Mouse (Mus musculus): ENCODE data around the gene Hcfc1r1. TPM values are rescaled to one million over a fixed set of nuclear protein-coding genes. Genes with fewer than 3 reads are reported as not detected.

The Hcfc1r1 gene
- polyA plus RNA-seq (2015; fragmentation: Nextera tagmentation; extraction: Ambion mirVana) = 84.9 and 90.9 TPM in 2 replicates

DNA sequence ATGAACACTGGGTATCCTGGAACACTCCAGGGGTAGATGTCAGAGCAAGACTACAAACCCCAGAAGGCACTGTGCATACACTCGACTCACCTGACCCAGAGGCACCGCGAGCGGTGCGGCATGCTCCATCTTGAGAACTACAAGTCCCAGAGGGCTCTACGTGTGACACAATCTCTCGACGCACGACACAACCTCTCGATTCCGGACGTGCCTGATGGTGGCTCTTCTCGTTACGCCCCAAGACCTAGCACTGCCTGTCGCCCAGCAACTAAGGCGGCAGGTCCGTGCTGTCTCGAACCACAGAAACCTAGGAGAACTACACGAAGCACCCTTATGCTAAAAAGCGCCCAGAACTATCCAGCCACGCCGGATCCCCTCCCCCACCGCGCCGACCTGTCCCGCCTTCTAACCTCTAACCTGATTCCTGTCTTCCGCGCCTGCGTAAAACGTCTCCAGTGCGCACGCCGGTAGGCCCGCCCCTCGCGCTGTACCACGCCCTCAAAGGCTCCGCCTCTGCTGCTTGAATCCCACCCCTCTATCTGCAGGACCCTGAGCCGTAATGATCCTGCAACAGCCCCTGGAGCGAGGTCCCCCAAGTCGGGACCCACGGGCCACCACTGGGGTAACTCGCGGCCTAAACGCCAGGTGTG is at the start of gene Hcfc1r1, which contains the start of gene Thoc6:
TSS of gene Hcfc1r1 (plus strand) at position 173 of the 650 bp plus-strand sequence.
TSS of gene Thoc6 (minus strand) at position 459 of the 650 bp plus-strand sequence.
- peaks cover 15% of the 10 kb centered on the region for H3K36me3 ChIP-seq
- peak; percentile 96 for ATAC-seq
- H3K9me3 ChIP-seq = no peaks in the 10 kb centered on the region
- peaks cover 41% of the 10 kb centered on the region for H3K27me3 ChIP-seq
- H3K4me1 ChIP-seq (replicated peaks) = peaks cover 40% of the 10 kb centered on the region
- H3K9ac ChIP-seq (replicated peaks) = peak within 1 kb of the TSS; percentile 72
- H3K4me2 ChIP-seq (replicated peaks) = peak within 1 kb of the TSS; percentile 73
- WGBS = under 1% methylated on average over 45 of the region's 45 CpGs
- H3K27ac ChIP-seq = peak within 1 kb of the TSS; percentile 77; the same call in 1 of the 2 replicates
- peak within 1 kb of the TSS; percentile 63 for H3K4me3 ChIP-seq (replicated peaks)

DNA sequence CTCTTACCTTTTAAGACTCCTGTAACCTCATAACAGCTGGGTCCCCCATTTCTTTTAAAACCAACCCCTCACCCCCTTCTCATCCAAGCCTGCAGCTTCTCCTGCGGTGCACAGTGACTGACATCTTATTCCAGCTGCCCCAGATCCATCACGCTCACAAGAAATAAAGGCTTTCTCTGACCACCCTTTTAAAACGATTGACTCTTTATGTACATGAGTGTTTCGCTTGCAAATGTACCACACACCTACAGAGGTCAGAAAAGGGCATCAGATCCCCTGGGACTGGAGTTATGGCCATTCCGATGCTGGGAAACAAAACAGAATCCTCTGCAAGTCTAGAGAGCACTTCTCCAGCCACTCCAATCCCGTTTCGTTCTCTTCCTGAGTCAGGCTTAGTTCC is 45.6 kb upstream of the Hcfc1r1 start:
- H3K27ac ChIP-seq = no peak overlapping the region
- H3K36me3 ChIP-seq = no peaks in the 10 kb centered on the region
- no peaks in the 10 kb centered on the region for H3K27me3 ChIP-seq
- no peak overlapping the region for H3K4me2 ChIP-seq (replicated peaks)
- 36% methylated on average over 7 of the region's 7 CpGs for WGBS
- no peaks in the 10 kb centered on the region for H3K9me3 ChIP-seq
- no peak overlapping the region for H3K9ac ChIP-seq (replicated peaks)
- H3K4me1 ChIP-seq (replicated peaks) = peaks cover 6% of the 10 kb centered on the region
- ATAC-seq = no peak
- no peak overlapping the region for H3K4me3 ChIP-seq (replicated peaks)

DNA sequence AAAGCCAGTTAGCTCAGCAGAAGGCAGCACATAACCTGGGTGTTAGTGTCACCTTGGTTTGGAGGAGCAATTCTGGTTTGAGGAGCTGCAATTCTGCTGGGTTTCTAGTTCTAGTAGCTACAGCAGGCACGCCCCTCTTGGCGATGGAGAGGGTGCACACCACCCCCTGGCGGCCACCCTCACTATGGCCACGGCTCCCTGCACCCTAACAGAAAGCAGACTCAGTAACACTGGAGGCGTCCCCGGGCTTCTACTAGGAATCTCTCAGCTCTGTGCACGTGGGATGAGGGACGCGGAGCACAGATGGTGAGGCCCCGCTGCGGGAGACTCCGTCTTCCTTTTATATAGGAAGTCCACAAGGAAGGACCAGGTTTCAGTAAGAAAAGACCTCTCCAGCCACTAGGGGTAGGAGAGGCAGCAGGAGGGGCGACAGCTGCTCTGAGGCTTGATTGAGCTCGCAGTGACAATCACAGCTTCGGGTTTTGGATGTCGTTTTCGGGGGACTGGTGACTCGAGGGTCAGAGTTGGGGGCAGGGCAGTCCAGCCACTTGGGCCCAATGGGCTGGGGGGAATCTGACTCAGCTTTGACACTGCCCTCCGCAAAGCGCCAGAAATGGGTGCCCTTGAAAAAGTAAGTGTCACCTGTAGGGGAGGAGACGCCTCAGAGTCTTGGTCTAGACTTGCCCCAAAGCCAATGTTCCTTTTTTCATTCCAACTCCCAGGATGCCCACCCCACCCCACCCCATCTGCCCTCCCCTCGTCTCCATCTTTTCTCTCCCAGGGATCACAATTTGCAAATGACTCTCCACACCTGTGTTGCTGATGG is 43.0 kb upstream of the Hcfc1r1 start:
- Histone ChIP-seq H3K4me1 (replicated peaks) (peaks cover 6% of the 10 kb centered on the region), H3K9ac (replicated peaks) (no peak overlapping the region)
- 16% methylated on average over 22 of the region's 22 CpGs for WGBS

DNA sequence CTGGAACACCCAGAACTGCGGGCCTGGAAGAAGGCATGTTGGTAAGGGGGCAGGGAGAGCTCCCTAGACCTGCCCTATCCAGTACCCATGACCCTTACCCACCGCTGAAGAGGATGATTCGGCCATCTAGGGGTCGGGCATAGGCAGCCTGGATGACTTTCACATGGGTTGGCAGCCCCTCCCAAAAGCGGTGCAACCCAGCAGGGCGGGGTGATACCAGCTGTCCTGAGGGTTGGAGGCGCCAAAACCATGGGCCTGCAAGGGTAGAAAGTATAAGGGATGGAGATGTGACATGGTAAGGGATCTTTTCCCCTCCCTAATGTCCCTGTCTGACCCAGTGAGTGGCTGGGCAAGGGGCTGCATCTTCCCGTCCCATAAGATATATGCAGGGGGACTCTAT is 42.2 kb upstream of the Hcfc1r1 start:
- H3K27ac ChIP-seq = no peak overlapping the region
- WGBS = 81% methylated on average over 8 of the region's 8 CpGs
- H3K4me2 ChIP-seq (replicated peaks) = no peak overlapping the region
- no peaks in the 10 kb centered on the region for H3K9me3 ChIP-seq
- H3K27me3 ChIP-seq = no peaks in the 10 kb centered on the region
- H3K36me3 ChIP-seq = no peaks in the 10 kb centered on the region
- peaks cover 6% of the 10 kb centered on the region for H3K4me1 ChIP-seq (replicated peaks)
- H3K9ac ChIP-seq (replicated peaks) = no peak overlapping the region
- H3K4me3 ChIP-seq (replicated peaks) = no peak overlapping the region
- peak; percentile 46; the same call in 1 of the 2 replicates for ATAC-seq

More for the DNA sequence above, 43.0 kb upstream of the Hcfc1r1 start:
- Histone ChIP-seq H3K4me2 (replicated peaks) (peak overlapping the region; percentile 42), H3K27ac (no peak overlapping the region), H3K4me3 (replicated peaks) (peak overlapping the region; percentile 11; the same call in 1 of the 2 replicates), H3K36me3 (no peaks in the 10 kb centered on the region), H3K9me3 (no peaks in the 10 kb centered on the region), H3K27me3 (no peaks in the 10 kb centered on the region)
- peak; percentile 90 for ATAC-seq

DNA sequence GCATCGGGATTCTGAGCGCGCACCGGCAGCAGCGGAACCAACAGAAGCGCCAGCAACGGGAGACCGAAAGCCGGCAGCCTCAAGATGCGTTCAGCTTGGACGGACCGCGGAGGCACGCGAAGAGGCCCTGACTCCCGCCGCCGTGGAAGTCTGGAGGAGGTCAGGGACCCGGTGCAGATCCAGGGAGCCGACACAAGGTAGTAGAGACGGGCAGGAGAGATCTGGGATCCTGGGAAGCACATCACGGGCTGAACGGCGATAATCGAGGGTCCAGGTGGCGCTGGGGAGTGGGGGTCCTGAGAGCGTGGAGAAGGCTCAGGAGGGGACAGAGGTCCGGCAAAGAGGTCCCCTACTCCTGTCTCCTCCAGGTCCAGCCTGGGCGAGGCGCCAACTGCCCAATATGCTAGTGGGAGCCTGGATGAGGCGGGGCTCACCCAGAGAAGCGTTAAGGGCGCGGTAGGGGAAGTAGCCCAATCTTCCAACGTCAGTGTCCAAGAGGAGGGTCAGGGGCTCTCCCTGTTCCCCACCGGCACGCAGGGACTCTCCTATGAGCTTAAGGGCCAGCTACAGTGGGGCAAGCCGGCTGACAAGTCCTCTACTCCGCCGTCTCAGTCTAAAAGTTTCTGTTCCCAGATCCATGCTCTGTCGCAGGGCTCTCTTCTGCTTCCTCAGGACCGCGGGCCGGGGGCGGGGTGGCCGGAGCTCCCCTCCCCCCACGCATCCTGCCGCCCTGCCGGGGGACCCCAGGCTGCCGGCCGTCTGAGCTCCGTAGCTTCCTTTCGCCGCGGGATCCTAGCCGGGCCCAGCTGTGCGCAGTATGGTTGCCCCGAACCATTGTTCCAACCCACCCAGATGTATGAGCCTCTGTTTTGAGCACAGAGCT is 28.5 kb upstream of the Hcfc1r1 start, which contains the start of gene Mmp25:
TSS of gene Mmp25 (minus strand) at position 665 of the 883 bp plus-strand sequence.
- Histone ChIP-seq H3K27me3 (peaks cover 46% of the 10 kb centered on the region), H3K4me3 (replicated peaks) (peak within 1 kb of the TSS; percentile 41), H3K27ac (no peak within 1 kb of the TSS), H3K4me2 (replicated peaks) (peak within 1 kb of the TSS; percentile 67), H3K4me1 (replicated peaks) (peaks cover 10% of the 10 kb centered on the region), H3K9ac (replicated peaks) (peak within 1 kb of the TSS; percentile 56), H3K9me3 (no peaks in the 10 kb centered on the region), H3K36me3 (no peaks in the 10 kb centered on the region)
- ATAC-seq = peak; percentile 40; the same call in 1 of the 2 replicates
- WGBS = under 1% methylated on average over 57 of the region's 58 CpGs

DNA sequence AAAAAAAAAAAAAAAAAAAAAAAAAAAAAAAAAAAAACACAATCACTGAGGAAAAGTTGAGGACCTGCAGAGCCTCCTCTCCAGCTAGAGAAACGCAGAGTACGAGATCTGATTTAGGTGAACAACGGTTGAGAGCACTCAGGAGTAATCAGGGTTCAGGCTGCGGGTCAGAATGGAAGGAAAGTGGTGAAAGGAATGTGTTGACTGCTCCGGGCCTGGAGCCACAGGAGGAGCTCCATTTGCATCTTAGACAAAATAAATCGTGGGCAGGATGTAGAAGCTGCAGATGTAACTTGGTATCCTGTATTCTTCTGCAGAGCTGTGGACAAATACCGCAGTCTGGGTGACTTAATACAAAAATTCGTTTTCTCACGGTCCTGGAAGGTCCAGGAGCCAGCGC is 27.5 kb upstream of the Hcfc1r1 start:
- ATAC-seq = no peak
- Histone ChIP-seq H3K4me2 (replicated peaks) (no peak overlapping the region), H3K27ac (no peak overlapping the region), H3K9ac (replicated peaks) (no peak overlapping the region), H3K27me3 (peaks cover 46% of the 10 kb centered on the region), H3K4me3 (replicated peaks) (no peak overlapping the region), H3K9me3 (no peaks in the 10 kb centered on the region), H3K36me3 (no peaks in the 10 kb centered on the region), H3K4me1 (replicated peaks) (peaks cover 10% of the 10 kb centered on the region)
- 35% methylated on average over 10 of the region's 10 CpGs for WGBS

DNA sequence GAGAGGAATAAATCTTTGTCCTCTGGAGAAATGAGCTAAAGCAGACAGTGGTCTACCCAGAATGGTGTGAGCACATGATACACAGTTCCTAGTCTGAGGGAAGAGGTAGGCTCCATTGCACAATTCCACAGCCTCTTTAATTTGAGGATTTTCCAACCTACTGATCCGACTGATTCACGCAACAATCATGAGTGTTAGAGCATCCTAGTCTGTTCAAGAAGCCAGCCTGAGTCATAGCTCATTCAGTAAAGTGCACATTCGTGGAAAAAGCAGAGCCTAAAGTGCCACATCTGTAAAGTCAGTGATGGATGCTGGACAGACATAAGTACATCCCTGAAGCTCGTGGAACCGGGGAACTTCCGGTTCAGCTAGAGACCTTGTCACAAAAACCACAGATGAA is 22.0 kb upstream of the Hcfc1r1 start:
- no peak for ATAC-seq
- Histone ChIP-seq H3K4me1 (replicated peaks) (no peaks in the 10 kb centered on the region), H3K9me3 (no peaks in the 10 kb centered on the region), H3K4me2 (replicated peaks) (no peak overlapping the region), H3K4me3 (replicated peaks) (no peak overlapping the region), H3K36me3 (no peaks in the 10 kb centered on the region), H3K27me3 (peaks cover 9% of the 10 kb centered on the region), H3K27ac (no peak overlapping the region), H3K9ac (replicated peaks) (no peak overlapping the region)
- 82% methylated on average over 6 of the region's 6 CpGs for WGBS

DNA sequence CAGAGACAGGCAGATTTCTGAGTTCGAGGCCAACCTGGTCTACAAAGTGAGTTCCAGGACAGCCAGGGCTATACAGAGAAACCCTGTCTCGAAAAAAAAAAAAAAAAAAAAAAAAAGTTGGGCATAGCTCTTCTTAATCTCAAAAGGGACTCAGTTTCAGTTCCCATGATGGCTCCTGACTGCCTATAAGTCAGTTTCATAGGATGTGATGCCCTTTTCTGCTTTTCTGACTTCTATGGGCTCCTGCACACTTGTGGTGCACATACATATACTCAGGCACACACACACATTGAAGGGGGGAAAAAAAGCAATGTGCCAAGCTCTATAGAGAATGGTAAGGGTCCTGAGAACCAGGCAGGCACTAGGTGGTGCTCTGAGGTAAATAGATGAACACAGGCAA is 20.1 kb upstream of the Hcfc1r1 start:
- H3K4me2 ChIP-seq (replicated peaks) = no peak overlapping the region
- H3K36me3 ChIP-seq = no peaks in the 10 kb centered on the region
- WGBS = 78% methylated on average over 2 of the region's 2 CpGs
- H3K27ac ChIP-seq = no peak overlapping the region
- H3K9ac ChIP-seq (replicated peaks) = no peak overlapping the region
- no peak overlapping the region for H3K4me3 ChIP-seq (replicated peaks)
- 0 out of 2 replicates have a peak, but pooled peaks cover 4% of the 10 kb centered on the region for H3K27me3 ChIP-seq
- H3K4me1 ChIP-seq (replicated peaks) = no peaks in the 10 kb centered on the region
- ATAC-seq = no peak
- H3K9me3 ChIP-seq = no peaks in the 10 kb centered on the region

DNA sequence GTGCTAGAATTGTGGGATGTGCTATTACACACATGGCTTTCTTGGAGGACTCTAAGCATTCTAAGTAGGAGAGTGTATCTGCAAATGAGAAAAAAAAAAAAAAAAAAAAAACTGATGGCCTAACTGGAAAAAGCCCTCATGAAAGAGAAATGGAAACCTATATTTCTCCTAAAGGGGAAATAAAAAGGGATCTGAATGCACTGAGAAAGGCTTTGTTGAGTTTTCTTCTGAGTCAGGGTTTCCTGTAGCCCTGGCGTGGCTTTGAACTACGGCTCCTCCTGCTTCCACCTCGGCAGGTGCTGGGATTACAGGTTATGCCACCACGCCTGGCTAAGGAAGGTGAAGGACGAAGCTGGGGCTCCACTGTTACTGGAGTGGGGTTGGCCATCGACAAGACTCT is 19.4 kb upstream of the Hcfc1r1 start:
- Histone ChIP-seq H3K9ac (replicated peaks) (no peak overlapping the region), H3K4me3 (replicated peaks) (no peak overlapping the region), H3K27me3 (0 out of 2 replicates have a peak, but pooled peaks cover 6% of the 10 kb centered on the region), H3K4me1 (replicated peaks) (no peaks in the 10 kb centered on the region), H3K36me3 (no peaks in the 10 kb centered on the region), H3K9me3 (no peaks in the 10 kb centered on the region), H3K4me2 (replicated peaks) (no peak overlapping the region), H3K27ac (no peak overlapping the region)
- 63% methylated on average over 6 of the region's 6 CpGs for WGBS
- ATAC-seq = no peak

DNA sequence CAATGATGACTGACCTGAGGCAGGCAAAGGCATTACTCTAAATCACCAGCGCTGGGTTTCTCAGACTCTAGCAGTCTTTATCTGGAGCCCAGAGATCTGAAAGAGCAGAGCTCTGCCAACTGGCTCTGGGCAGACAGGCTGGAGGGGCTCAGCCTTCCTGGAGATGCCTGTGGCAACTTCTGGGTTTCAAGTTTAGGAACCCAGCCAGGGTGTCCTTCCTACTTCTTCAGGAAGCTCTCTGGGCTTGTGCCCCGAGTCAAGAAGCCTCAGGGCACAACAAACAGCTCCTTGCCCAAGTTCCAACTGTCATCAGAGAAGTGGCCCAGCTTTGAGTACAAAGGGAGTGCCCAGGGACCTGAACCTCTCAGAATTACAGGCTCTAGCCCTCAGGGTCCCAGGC is 19.0 kb upstream of the Hcfc1r1 start:
- no peak overlapping the region for H3K27ac ChIP-seq

DNA sequence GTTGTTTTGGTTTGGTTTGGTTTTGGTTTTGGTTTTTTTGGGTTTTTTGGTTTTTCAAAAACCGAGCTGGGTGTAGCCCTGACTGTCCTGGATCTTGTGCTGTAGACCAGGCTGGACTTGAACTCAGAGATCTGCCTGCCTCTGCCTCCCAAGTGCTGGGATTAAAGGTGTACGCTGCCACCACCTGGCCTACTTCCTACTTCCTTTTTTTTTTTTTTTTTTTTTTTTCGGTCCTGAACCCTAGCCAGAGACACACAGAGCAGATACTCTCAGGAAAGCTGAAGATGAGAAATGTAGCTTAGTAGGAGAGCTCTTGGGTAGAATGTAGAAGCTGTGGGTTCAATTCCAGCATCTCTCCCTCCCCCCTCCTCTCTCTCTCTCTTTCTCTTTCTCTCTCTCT is 14.9 kb upstream of the Hcfc1r1 start:
- Histone ChIP-seq H3K9me3 (no peaks in the 10 kb centered on the region), H3K4me2 (replicated peaks) (no peak overlapping the region), H3K9ac (replicated peaks) (no peak overlapping the region), H3K4me1 (replicated peaks) (no peaks in the 10 kb centered on the region), H3K4me3 (replicated peaks) (no peak overlapping the region), H3K27ac (no peak overlapping the region), H3K27me3 (peaks cover 49% of the 10 kb centered on the region), H3K36me3 (no peaks in the 10 kb centered on the region)
- no peak for ATAC-seq
- WGBS = 90% methylated on average over 3 of the region's 3 CpGs

More for the DNA sequence above, 19.0 kb upstream of the Hcfc1r1 start:
- Histone ChIP-seq H3K27me3 (peaks cover 10% of the 10 kb centered on the region), H3K4me2 (replicated peaks) (no peak overlapping the region), H3K9ac (replicated peaks) (no peak overlapping the region), H3K4me1 (replicated peaks) (no peaks in the 10 kb centered on the region), H3K9me3 (no peaks in the 10 kb centered on the region), H3K4me3 (replicated peaks) (no peak overlapping the region), H3K36me3 (no peaks in the 10 kb centered on the region)
- no peak for ATAC-seq
- WGBS = 63% methylated on average over 2 of the region's 2 CpGs

Measured in midbrain, embryonic 13.5 days (tissue).